Mouse (Mus musculus): ENCODE measurements around the gene Ccl2. TPM values are rescaled to one million over a fixed set of nuclear protein-coding genes. Genes with fewer than 3 reads are reported as not detected.
A peak's percentile ranks its signal among the peaks of the same experiment; 100 is the strongest.

The Ccl2 gene
- polyA plus RNA-seq, 1 experiment from 2014 or later = 1.8 TPM

DNA sequence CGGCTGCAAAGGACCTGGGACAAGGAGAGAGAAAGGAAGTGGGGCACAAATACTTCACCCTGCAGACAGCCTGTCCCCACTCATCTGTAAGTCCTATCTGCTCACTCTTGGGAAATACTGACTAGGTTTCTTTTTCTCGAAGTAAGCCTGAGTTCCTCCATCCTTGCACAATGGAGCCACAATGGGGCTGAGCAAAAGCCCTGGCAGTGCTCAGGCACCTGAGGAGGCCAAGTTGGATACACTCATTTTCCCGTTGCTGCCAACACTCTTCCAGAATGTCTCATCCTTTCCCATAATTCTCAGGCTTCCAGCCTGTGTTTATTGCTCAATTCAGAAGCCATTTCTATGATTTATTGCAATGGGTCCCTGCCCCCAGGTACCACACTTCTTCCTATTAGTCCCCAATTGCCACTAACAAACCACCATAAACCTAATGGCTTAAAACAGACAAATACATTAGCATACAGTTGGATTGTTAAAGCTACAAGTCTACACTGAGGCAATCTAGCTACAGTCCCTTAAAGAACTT lies 3.8 kb downstream of the Ccl2 start:
- ATAC-seq = no peak
- 47% methylated on average over 3 of the region's 3 CpGs for WGBS (ENCODE audit: insufficient replicate concordance)
- no peaks in the 10 kb centered on the region for H3K36me3 ChIP-seq (replicated peaks; ENCODE audit: insufficient read depth, low read length)

DNA sequence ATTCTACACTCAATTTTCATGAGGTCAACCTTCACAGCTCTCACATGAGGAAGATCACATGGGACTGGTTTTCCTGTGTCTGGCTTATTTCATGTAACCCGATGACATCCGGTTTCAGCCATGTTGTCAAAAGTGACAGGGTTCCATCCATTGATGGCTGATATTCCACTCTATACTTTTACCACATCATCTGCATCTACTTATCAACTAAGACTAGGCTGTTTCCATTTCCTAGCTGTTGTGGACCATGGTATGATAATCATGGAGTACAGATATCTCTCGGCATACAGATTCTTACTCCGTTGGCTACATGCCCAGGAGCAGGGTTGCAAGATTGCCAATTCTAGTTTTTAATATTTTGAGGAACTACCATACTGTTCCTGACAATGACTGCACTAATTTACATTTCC lies 6.3 kb downstream of the Ccl2 start:
- no peak overlapping the region for H3K27ac ChIP-seq (ENCODE audit: low read depth)
- H3K9ac ChIP-seq (replicated peaks) = no peak overlapping the region
- 58% methylated on average over 4 of the region's 4 CpGs for WGBS (ENCODE audit: insufficient replicate concordance)
- no peak for ATAC-seq
- no peaks in the 10 kb centered on the region for H3K27me3 ChIP-seq (ENCODE audit: insufficient read depth, low read length)
- no peak for DNase-seq
- no peaks in the 10 kb centered on the region for H3K9me3 ChIP-seq (ENCODE audit: low read length)
- H3K4me3 ChIP-seq (ENCODE audit: low read depth, low read length) = no peak overlapping the region
- no peak for TF ChIP-seq EP300 (IDR thresholded peaks at IDR 0.05; ENCODE audit: low read depth)
- TF ChIP-seq CTCF (IDR thresholded peaks at IDR 0.05; ENCODE audit: low read depth) = no peak
- no peaks in the 10 kb centered on the region for H3K36me3 ChIP-seq (replicated peaks; ENCODE audit: insufficient read depth, low read length)
- no peak overlapping the region for H3K4me2 ChIP-seq (ENCODE audit: low read depth, low read length)
- no peaks in the 10 kb centered on the region for H3K4me1 ChIP-seq (ENCODE audit: insufficient read depth)

More for the DNA sequence above, 3.8 kb downstream of the Ccl2 start:
- H3K27me3 ChIP-seq (ENCODE audit: insufficient read depth, low read length) = no peaks in the 10 kb centered on the region
- H3K27ac ChIP-seq (ENCODE audit: low read depth) = no peak overlapping the region
- H3K4me1 ChIP-seq (ENCODE audit: insufficient read depth) = no peaks in the 10 kb centered on the region
- no peak overlapping the region for H3K4me2 ChIP-seq (ENCODE audit: low read depth, low read length)
- no peaks in the 10 kb centered on the region for H3K9me3 ChIP-seq (ENCODE audit: low read length)
- no peak overlapping the region for H3K9ac ChIP-seq (replicated peaks)
- no peak overlapping the region for H3K4me3 ChIP-seq (ENCODE audit: low read depth, low read length)
- TF ChIP-seq CTCF (IDR thresholded peaks at IDR 0.05; ENCODE audit: low read depth) = no peak
- no peak for TF ChIP-seq EP300 (IDR thresholded peaks at IDR 0.05; ENCODE audit: low read depth)
- no peak for DNase-seq

DNA sequence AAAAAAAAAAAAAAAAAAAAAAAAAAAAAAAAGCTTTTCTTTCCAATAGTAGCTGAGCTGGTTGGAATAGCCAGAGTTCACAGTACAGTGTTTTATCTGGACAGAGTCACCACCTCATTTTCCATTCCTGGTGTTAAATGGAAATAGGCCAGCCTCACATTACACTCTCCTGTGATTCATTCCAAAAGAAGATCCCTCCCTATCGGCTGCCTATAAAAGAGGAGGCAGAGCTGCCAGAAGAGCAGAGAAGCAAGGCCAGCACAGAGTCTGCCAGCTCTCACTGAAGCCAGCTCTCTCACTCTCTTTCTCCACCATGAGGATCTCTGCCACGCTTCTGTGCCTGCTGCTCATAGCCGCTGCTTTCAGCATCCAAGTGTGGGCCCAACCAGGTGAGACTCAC lies 10.1 kb downstream of the Ccl2 start, which contains the start of gene Ccl7:
TSS of gene Ccl7 (plus strand) at position 242 of the 400 bp plus-strand sequence.
- H3K4me2 ChIP-seq (ENCODE audit: low read depth, low read length) = no peak within 1 kb of the TSS
- 66% methylated on average over 3 of the region's 3 CpGs for WGBS (ENCODE audit: insufficient replicate concordance)
- H3K9ac ChIP-seq (replicated peaks) = no peak within 1 kb of the TSS
- no peaks in the 10 kb centered on the region for H3K36me3 ChIP-seq (replicated peaks; ENCODE audit: insufficient read depth, low read length)
- H3K9me3 ChIP-seq (ENCODE audit: low read length) = no peaks in the 10 kb centered on the region
- no peaks in the 10 kb centered on the region for H3K27me3 ChIP-seq (ENCODE audit: insufficient read depth, low read length)
- H3K4me1 ChIP-seq (ENCODE audit: insufficient read depth) = no peaks in the 10 kb centered on the region
- TF ChIP-seq CTCF (IDR thresholded peaks at IDR 0.05; ENCODE audit: low read depth) (no peak), EP300 (IDR thresholded peaks at IDR 0.05; ENCODE audit: low read depth) (no peak)
- DNase-seq = no peak
- no peak within 1 kb of the TSS for H3K4me3 ChIP-seq (ENCODE audit: low read depth, low read length)
- no peak within 1 kb of the TSS for H3K27ac ChIP-seq (ENCODE audit: low read depth)
- ATAC-seq = no peak

DNA sequence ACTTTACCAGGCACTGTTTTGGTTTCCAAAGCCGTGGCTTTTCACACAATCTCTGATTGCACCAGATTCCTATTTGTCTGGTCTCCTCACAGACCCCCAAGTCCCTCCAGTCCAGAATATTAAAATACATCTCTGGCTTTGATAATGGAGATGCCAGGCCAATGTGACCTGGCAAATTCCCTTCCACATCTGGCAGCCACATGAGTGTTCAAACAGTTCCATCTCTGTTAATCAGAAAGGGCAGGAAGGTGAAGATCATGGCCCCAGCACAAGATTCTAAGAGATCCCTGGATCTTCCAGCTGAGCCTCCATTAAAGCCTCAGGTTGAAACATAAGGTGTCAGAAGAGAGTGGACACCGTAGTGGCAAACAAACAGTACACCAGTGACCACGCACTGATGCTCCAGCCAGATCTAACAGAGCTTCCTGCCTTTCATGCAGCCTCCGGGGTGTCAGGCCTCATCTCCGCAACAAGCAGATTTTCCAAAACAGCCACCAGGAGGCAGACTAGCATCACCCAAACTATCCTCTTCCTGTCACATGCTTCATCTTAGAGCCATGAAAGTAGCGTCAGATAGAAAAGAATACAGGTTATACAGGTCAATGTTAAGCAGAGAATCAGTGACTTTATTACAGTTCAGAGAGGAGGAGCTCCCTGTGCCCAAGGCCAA lies 12.5 kb downstream of the Ccl2 start:
- 38% methylated on average over 6 of the region's 6 CpGs for WGBS (ENCODE audit: insufficient replicate concordance)
- DNase-seq = peak; percentile 63
- no peak for ATAC-seq

DNA sequence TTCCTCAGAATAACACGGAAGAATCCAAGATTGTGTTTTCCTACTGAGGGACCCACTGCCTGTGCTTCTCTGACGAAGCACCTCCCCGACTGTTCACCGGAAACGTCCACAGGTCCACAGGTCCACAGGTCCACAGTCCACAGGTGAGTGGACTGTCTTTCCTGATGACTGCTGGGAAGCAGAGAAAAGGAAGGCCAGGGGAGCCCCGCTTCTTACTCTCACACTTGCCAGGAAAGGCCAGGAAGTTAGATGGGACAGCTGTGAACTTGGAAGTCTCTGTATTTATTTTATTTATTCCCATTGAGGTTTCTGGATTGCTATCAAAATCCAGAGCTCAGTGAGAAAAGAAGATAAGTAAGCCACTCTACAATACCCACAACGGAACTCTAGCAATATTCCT lies 18.5 kb downstream of the Ccl2 start:
- no peak overlapping the region for H3K9ac ChIP-seq (replicated peaks)
- no peaks in the 10 kb centered on the region for H3K27me3 ChIP-seq (ENCODE audit: insufficient read depth, low read length)
- no peak overlapping the region for H3K27ac ChIP-seq (ENCODE audit: low read depth)
- H3K4me2 ChIP-seq (ENCODE audit: low read depth, low read length) = no peak overlapping the region
- H3K4me3 ChIP-seq (ENCODE audit: low read depth, low read length) = no peak overlapping the region
- H3K4me1 ChIP-seq (ENCODE audit: insufficient read depth) = no peaks in the 10 kb centered on the region
- ATAC-seq = no peak
- whole genome bisulfite sequencing (ENCODE audit: insufficient replicate concordance) = 64% methylated on average over 7 of the region's 7 CpGs
- no peaks in the 10 kb centered on the region for H3K36me3 ChIP-seq (replicated peaks; ENCODE audit: insufficient read depth, low read length)
- no peak for TF ChIP-seq EP300 (IDR thresholded peaks at IDR 0.05; ENCODE audit: low read depth)
- TF ChIP-seq CTCF (IDR thresholded peaks at IDR 0.05; ENCODE audit: low read depth) = no peak
- no peaks in the 10 kb centered on the region for H3K9me3 ChIP-seq (ENCODE audit: low read length)
- no peak for DNase-seq

More for the DNA sequence above, 12.5 kb downstream of the Ccl2 start:
- no peak overlapping the region for H3K27ac ChIP-seq (ENCODE audit: low read depth)
- H3K36me3 ChIP-seq (replicated peaks; ENCODE audit: insufficient read depth, low read length) = no peaks in the 10 kb centered on the region
- TF ChIP-seq CTCF (IDR thresholded peaks at IDR 0.05; ENCODE audit: low read depth) = peak; percentile 77
- no peak for TF ChIP-seq EP300 (IDR thresholded peaks at IDR 0.05; ENCODE audit: low read depth)
- H3K9ac ChIP-seq (replicated peaks) = no peak overlapping the region
- H3K4me3 ChIP-seq (ENCODE audit: low read depth, low read length) = no peak overlapping the region
- no peaks in the 10 kb centered on the region for H3K9me3 ChIP-seq (ENCODE audit: low read length)
- H3K27me3 ChIP-seq (ENCODE audit: insufficient read depth, low read length) = no peaks in the 10 kb centered on the region
- no peak overlapping the region for H3K4me2 ChIP-seq (ENCODE audit: low read depth, low read length)
- no peaks in the 10 kb centered on the region for H3K4me1 ChIP-seq (ENCODE audit: insufficient read depth)

DNA sequence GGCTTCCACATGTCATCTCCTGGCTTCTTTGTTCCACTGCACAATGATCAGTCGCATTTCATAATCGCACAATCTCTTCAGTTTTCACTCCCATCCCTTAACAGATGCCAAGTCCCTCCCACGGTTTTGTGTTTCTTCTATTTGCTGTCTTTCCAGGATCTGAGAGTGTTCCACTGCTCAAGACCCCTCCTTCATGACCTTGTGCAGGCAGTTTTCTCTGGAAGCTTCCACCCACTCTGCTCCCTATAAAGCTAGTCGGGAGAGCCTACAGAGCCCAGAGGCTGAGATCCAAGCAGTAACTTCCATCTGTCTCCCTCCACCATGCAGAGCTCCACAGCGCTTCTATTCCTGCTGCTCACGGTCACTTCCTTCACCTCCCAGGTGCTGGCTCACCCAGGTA lies 22.3 kb downstream of the Ccl2 start, which contains the start of gene Ccl11:
TSS of gene Ccl11 (plus strand) at position 178 of the 400 bp plus-strand sequence.
- DNase-seq (no peak), ATAC-seq (no peak)
- no peak within 1 kb of the TSS for H3K4me3 ChIP-seq (ENCODE audit: low read depth, low read length)
- TF ChIP-seq CTCF (IDR thresholded peaks at IDR 0.05; ENCODE audit: low read depth) (no peak), EP300 (IDR thresholded peaks at IDR 0.05; ENCODE audit: low read depth) (no peak)
- no peaks in the 10 kb centered on the region for H3K36me3 ChIP-seq (replicated peaks; ENCODE audit: insufficient read depth, low read length)
- H3K27ac ChIP-seq (ENCODE audit: low read depth) = no peak within 1 kb of the TSS
- H3K9ac ChIP-seq (replicated peaks) = no peak within 1 kb of the TSS
- H3K9me3 ChIP-seq (ENCODE audit: low read length) = no peaks in the 10 kb centered on the region
- H3K27me3 ChIP-seq (ENCODE audit: insufficient read depth, low read length) = no peaks in the 10 kb centered on the region
- no peaks in the 10 kb centered on the region for H3K4me1 ChIP-seq (ENCODE audit: insufficient read depth)
- 70% methylated on average over 6 of the region's 6 CpGs for WGBS (ENCODE audit: insufficient replicate concordance)
- no peak within 1 kb of the TSS for H3K4me2 ChIP-seq (ENCODE audit: low read depth, low read length)

Measured in liver, postnatal 0 days (tissue).